Mouse (Mus musculus): ENCODE measurements around the gene Gper1. TPM values are rescaled to one million over a fixed set of nuclear protein-coding genes. Genes with fewer than 3 reads are reported as not detected.

The Gper1 gene
- total and polyA plus RNA-seq, 3 experiments: 0.07 to 0.15 TPM; not detected in 1

DNA sequence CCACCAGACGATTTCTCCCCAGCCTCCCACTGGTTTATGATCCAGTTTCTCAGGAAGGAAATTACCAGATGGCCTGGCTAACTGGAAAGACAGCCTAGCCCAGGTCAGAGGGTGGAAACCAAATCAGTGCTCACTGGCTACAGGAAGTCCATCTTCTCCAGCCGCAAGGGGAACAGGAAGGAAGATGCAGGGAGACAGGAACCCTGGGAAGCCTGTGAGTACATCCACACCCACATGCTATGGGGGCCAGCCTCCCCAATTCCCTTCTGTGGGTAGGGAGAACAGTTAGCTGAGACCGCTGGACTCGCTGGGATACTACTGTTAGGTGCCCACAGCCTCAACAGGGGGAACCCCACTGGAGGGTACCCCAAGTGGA, 34.8 kb upstream of the Gper1 start:
- peak overlapping the region; percentile 35 for H3K9ac ChIP-seq (ENCODE audit: control insufficient read depth, low read depth, low read length, poor library complexity, severe bottlenecking)
- H3K36me3 ChIP-seq (ENCODE audit: control insufficient read depth in 1 of 2, insufficient read depth in 2 of 2, low read length in 2 of 2): peaks cover 0 to 35% of the 10 kb centered on the region in 2 experiments; a peak in 2 of 4 replicates
- H3K4me1 ChIP-seq (ENCODE audit: control insufficient read depth in 1 of 2, insufficient read depth in 2 of 2, low read length in 2 of 2): peaks cover 27 to 46% of the 10 kb centered on the region in 2 experiments
- H3K4me3 ChIP-seq (ENCODE audit: control insufficient read depth in 1 of 2, insufficient read depth in 1 of 2, low read depth in 2 of 2, low read length in 2 of 2): no peak overlapping the region
- peaks cover 11% of the 10 kb centered on the region for H3K79me2 ChIP-seq (ENCODE audit: control insufficient read depth, insufficient read depth, low read length, poor library complexity)
- TF ChIP-seq KAT2A (conservative IDR thresholded peaks at IDR 0.05; ENCODE audit: low read depth, low read length): no peak
- no peak for TF ChIP-seq USF1 (IDR thresholded peaks at IDR 0.05; ENCODE audit: low read depth, low read length)
- no peak for TF ChIP-seq MAX (IDR thresholded peaks at IDR 0.05; ENCODE audit: low read length)
- no peak for TF ChIP-seq MYB (IDR thresholded peaks at IDR 0.05; ENCODE audit: low read depth, low read length)
- TF ChIP-seq ELF1 (IDR thresholded peaks at IDR 0.05; ENCODE audit: low read depth, low read length): no peak
- TF ChIP-seq MAZ (IDR thresholded peaks at IDR 0.05; ENCODE audit: low read depth, low read length): no peak
- no peak for TF ChIP-seq CTCF (IDR thresholded peaks at IDR 0.05 in 2 of 3, conservative IDR thresholded peaks at IDR 0.05 in 1 of 3; ENCODE audit: control insufficient read depth in 1 of 3, insufficient read depth in 1 of 3, low read depth in 2 of 3, low read length in 3 of 3, poor library complexity in 1 of 3, severe bottlenecking in 1 of 3)
- TF ChIP-seq POLR2AphosphoS5 (IDR thresholded peaks at IDR 0.05; ENCODE audit: borderline replicate concordance, low read depth, low read length): no peak
- TF ChIP-seq RCOR1 (IDR thresholded peaks at IDR 0.05; ENCODE audit: low read depth, low read length): no peak
- TF ChIP-seq NELFE (IDR thresholded peaks at IDR 0.05; ENCODE audit: low read depth, low read length): no peak
- TF ChIP-seq SMC3 (IDR thresholded peaks at IDR 0.05; ENCODE audit: low read depth, low read length): no peak
- TF ChIP-seq JUND (IDR thresholded peaks at IDR 0.05; ENCODE audit: low read depth, low read length): no peak
- no peak for TF ChIP-seq NRF1 (IDR thresholded peaks at IDR 0.05; ENCODE audit: insufficient read depth, low read depth, low read length, poor library complexity, severe bottlenecking)
- no peak for TF ChIP-seq EP300 (IDR thresholded peaks at IDR 0.05; ENCODE audit: low read depth in 1 of 2, low read length in 2 of 2)
- TF ChIP-seq BHLHE40 (IDR thresholded peaks at IDR 0.05; ENCODE audit: borderline replicate concordance, low read depth, low read length): no peak
- no peak for TF ChIP-seq RAD21 (IDR thresholded peaks at IDR 0.05; ENCODE audit: low read depth, low read length)
- no peak for DNase-seq (ENCODE audit: low read depth, low spot score)
- no peaks in the 10 kb centered on the region for H3K27me3 ChIP-seq (ENCODE audit: control insufficient read depth in 1 of 2, insufficient read depth in 2 of 2, low read length in 2 of 2)
- no peaks in the 10 kb centered on the region for H3K9me3 ChIP-seq (replicated peaks; ENCODE audit: insufficient read depth, low read length)
- H3K27ac ChIP-seq (ENCODE audit: control insufficient read depth, low read depth, low read length): peak overlapping the region; percentile 91

DNA sequence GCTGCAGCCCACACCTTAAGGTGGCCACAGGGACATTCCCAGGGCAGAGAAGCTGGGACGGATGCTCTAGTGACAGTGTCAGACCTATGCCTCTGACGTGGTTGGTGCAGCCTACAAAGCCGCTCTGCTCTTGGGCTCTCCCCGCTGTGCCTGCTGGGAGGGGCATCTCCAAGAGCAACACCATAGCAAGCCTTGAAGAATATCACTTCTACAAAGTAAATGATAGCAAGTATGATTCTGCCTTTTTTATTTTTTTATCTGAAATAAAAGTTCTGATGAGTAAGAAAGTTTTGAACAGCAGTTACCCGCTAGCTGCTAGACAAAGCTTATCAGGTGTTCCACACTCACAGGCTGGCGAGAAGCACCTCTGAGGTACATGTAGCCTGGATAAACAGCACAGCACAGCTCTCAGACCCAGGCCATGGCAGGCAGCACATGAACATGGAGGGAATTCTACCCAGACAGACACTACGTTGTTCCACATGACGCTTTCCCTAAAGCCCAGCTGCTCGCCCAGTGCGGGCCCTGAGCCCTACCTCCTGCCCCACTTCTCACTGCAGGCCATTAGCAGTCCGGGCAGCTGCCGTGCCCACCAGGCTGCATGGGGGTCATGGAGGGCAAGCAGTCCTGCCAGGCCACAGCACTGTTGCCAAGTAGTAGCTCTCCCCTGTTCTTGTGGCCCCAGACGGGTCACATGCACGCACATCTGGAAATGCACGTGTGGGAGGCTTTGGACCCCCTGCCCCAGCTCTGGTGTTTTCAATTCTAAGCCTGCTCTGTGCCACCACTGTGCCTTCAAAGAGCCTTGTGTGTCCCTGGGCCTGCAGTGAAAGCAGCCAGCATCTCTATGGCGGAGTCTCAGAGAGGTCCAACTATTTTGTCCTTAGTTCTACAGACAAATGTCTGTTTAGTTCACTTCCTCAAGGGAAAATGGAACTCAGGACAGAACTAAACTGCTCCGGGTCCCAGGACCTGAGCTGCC, 34.0 kb upstream of the Gper1 start:
- Histone ChIP-seq H3K36me3 (ENCODE audit: control insufficient read depth in 1 of 2, insufficient read depth in 2 of 2, low read length in 2 of 2) (peaks cover 0 to 27% of the 10 kb centered on the region in 2 experiments; a peak in 2 of 4 replicates), H3K27ac (ENCODE audit: control insufficient read depth, low read depth, low read length) (peak overlapping the region; percentile 91)
- TF ChIP-seq NRF1 (IDR thresholded peaks at IDR 0.05; ENCODE audit: insufficient read depth, low read depth, low read length, poor library complexity, severe bottlenecking) (0 out of 2 replicates have a peak, but pooled peaks have one; percentile 4), SMC3 (IDR thresholded peaks at IDR 0.05; ENCODE audit: low read depth, low read length) (no peak), ZMIZ1 (IDR thresholded peaks at IDR 0.05; ENCODE audit: low read depth, low read length) (peak; percentile 11; the same call in 1 of the 2 replicates), TAL1 (IDR thresholded peaks at IDR 0.05; ENCODE audit: low read length) (peak; percentile 91), TCF12 (IDR thresholded peaks at IDR 0.05; ENCODE audit: low read depth, low read length) (peak; percentile 94), SIN3A (IDR thresholded peaks at IDR 0.05; ENCODE audit: low read length) (peak; percentile 89), CTCF (IDR thresholded peaks at IDR 0.05 in 2 of 3, conservative IDR thresholded peaks at IDR 0.05 in 1 of 3; ENCODE audit: control insufficient read depth in 1 of 3, insufficient read depth in 1 of 3, low read depth in 2 of 3, low read length in 3 of 3, poor library complexity in 1 of 3, severe bottlenecking in 1 of 3) (no peak), HCFC1 (IDR thresholded peaks at IDR 0.05; ENCODE audit: low read depth, low read length) (peak; percentile 34; the same call in 1 of the 2 replicates), MAX (IDR thresholded peaks at IDR 0.05; ENCODE audit: low read length) (peak; percentile 60), MAFK (IDR thresholded peaks at IDR 0.05; ENCODE audit: borderline replicate concordance, low read depth, low read length) (0 out of 2 replicates have a peak, but pooled peaks have one; percentile 37), MYB (IDR thresholded peaks at IDR 0.05; ENCODE audit: low read depth, low read length) (peak; percentile 53; the same call in 1 of the 2 replicates), MAZ (IDR thresholded peaks at IDR 0.05; ENCODE audit: low read depth, low read length) (peak; percentile 48; the same call in 1 of the 2 replicates), MYC (IDR thresholded peaks at IDR 0.05; ENCODE audit: low read depth, low read length) (peak; percentile 40; the same call in 1 of the 2 replicates), NELFE (IDR thresholded peaks at IDR 0.05; ENCODE audit: low read depth, low read length) (no peak), ZNF384 (IDR thresholded peaks at IDR 0.05; ENCODE audit: low read depth, low read length) (peak; percentile 89), GATA1 (IDR thresholded peaks at IDR 0.05; ENCODE audit: low read depth, low read length) (peak; percentile 95), JUND (IDR thresholded peaks at IDR 0.05; ENCODE audit: low read depth, low read length) (0 out of 2 replicates have a peak, but pooled peaks have one; percentile 32), MXI1 (IDR thresholded peaks at IDR 0.05; ENCODE audit: low read depth, low read length) (peak; percentile 30; the same call in 1 of the 2 replicates)

More for the DNA sequence above, 34.0 kb upstream of the Gper1 start:
- Histone ChIP-seq H3K4me3 (ENCODE audit: control insufficient read depth in 1 of 2, insufficient read depth in 1 of 2, low read depth in 2 of 2, low read length in 2 of 2) (0 out of 4 replicates have a peak overlapping the region, but pooled peaks of 1 of the 2 experiments have one; percentile 9), H3K9me3 (replicated peaks; ENCODE audit: insufficient read depth, low read length) (no peaks in the 10 kb centered on the region), H3K79me2 (ENCODE audit: control insufficient read depth, insufficient read depth, low read length, poor library complexity) (peaks cover 5% of the 10 kb centered on the region), H3K4me1 (ENCODE audit: control insufficient read depth in 1 of 2, insufficient read depth in 2 of 2, low read length in 2 of 2) (peaks cover 20 to 38% of the 10 kb centered on the region in 2 experiments), H3K9ac (ENCODE audit: control insufficient read depth, low read depth, low read length, poor library complexity, severe bottlenecking) (peak overlapping the region; percentile 51), H3K27me3 (ENCODE audit: control insufficient read depth in 1 of 2, insufficient read depth in 2 of 2, low read length in 2 of 2) (no peaks in the 10 kb centered on the region)
- peak; percentile 87 for DNase-seq (ENCODE audit: low read depth, low spot score)
